Mouse (Mus musculus) layer of hippocampus, adult 9-11 months (tissue): Measurements from ENCODE around the gene Inpp5e.

Experiments used
- DNase-seq: peaks from one replicate; pipeline ENCODE4 v3.0.0; 2022

Inpp5e gene

DNA sequence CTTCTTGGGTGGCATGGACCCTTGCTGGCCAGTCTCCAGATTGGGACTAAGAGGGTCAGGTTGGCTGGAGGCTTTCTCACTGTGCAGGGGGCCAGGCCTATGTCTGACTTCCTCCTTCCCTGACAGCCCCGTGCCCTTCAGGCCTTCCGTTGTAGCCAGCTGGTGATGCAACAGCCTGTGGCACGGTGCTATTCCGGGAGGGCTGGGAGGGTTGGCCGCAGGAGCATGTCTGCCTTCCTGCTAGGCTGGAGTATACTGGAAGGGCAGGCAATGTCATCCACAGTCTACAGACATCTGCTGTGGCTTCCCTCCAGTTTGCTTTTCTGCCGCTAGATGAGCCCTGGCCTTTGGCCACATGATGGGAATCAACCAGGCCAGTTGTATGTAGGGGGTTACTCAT, 49.0 kb downstream of the Inpp5e start:
- DNase-seq: no peak

DNA sequence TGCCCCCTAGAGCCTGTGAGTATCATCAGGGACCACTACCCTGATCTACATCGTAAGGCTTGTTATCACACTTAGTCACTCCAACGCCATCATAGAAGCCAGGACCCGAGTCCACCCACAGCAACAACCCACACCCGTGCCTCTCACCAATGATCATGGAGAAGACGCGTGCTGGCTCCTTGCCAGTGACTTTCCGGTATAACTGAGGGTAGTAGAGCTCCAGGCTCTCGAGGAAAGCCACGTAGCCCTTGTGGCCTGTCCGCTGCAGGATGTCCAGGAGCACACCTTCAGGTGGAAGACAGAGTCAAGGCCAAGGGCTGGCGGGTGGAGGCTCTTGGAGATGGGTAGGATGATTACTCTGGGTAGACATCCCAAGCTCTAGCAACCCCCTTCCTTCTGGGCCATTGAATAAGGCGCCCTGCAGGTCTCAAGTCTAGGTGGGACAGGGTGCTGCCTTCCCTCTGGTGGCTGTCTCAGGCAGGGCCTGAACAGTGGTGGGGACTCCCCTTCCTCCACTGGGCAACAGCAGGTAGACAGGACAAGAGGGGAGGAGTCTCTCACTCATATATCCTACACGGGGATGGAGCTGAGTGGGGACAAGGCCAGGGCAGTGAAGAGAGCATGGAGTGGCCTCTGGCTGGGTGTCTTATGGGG, 50.2 kb downstream of the Inpp5e start:
- DNase-seq: no peak

DNA sequence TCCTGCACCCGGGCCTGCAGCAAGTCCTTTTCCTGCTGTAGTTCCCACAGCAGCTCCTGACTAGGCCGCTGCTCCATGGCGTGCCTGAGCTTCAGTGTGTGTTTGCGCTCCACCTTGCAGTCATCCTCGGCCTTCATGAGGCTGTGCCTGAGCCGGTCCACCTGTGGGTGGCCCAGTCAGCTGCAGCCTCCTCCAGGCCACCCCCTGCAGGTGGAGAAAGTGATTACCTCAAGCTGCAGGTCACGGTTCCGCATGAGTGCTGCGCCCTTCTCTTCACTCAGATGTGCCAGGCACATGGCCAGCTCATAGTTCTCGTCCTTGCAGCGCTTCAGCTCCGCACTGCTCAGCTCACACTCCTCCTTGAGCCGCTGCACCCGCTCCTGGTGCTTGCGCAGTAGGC, 51.5 kb downstream of the Inpp5e start:
- DNase-seq: no peak

DNA sequence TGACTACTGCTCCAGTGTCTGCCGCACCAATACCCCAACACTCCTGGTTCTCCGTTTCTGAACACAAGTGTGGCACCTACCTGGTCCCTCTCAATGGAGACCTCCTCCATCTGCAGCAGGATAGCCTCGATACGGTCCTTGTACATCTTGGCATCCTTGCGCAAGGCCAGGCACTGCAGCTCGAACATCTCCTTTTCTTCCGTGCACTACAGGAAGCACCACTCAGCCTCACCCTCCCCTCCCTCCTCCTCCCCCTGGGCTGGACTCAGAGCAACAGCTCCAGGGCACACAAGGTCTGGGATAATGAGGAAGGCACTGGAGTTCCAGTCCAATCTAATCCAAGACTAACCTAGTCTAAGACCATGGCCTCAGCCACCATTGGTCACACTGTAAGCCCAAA, 52.3 kb downstream of the Inpp5e start:
- no peak for DNase-seq

DNA sequence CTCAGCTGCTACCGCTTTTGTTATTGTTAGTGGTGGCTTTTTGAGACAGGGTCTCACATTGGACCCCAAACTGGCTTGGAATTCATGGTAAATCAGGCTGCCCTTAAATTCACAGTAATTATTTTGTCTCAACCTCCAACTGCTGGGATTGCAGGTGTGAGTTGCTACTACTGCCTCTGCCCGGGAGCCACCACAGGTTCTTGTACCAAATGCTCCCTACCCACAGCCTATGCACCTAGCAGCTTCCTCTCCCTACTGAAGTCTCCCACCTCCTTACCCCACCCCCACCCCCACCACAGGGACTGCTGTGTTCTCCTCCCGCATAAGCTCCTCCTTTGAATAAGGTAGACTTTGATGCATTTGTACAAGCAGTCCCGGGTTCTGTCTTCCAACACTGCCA, 52.8 kb downstream of the Inpp5e start:
- DNase-seq: no peak

DNA sequence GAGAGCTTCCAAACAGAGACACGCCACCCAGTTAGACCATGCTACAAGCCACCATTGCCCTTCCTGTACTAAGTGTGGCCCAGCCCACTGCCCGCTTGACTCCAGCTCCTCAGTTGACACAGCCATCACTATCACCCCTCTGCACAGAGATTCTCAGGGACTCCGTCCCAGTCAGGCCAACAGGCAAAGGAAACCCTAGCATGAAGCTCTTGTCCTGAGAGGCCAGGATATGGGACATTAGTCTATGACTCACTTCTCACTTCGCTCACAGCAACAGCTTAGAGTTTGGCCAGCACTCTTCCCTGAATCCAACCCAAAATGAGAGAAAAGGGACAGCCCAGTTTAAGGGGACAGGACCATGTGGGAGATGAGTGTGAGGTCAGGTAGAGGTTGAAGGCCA, 54.6 kb downstream of the Inpp5e start:
- no peak for DNase-seq

DNA sequence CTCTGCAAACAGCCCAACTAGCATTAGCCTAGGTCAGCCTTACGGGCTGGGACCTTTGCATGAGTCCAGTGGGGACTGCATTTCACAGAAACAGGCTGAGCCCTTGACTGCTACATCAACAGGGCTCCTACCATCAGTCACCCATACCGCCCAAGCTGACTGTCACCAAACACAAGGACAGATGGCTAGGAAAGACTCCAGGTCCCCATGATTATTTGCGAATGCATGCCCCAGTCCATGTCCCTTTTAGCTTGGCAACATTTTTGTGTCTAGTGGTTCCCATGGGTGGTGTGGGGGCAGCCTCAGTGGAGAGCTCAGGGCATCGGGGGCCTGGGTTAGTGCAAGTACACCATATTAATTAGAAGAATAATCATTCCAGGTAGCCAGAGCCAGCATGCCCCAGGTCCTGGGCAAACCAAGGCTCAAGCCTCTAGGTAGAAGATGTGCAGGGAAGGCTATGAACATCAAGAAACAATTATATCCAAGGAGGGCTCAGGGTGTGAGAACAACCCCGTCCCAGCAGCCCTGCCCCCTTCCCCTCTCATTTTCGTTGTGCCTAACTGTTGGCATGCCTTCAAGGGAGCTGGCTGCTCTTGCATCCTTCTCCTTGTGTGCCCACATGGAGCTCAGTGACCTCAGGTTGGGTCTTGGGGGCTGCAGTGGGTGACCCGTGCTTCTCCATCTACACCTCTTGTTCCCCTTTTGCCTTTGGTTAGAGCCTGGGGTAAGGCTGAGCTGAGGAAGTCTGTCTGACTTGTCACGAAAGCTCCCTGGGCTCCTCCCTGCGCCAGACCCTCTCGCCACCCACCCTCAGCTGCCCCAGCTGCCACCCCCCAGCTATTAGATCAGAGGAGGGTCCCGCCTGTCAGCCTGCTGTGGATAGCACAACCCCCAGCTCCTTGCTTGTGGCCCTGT, 55.7 kb downstream of the Inpp5e start:
- DNase-seq: no peak

DNA sequence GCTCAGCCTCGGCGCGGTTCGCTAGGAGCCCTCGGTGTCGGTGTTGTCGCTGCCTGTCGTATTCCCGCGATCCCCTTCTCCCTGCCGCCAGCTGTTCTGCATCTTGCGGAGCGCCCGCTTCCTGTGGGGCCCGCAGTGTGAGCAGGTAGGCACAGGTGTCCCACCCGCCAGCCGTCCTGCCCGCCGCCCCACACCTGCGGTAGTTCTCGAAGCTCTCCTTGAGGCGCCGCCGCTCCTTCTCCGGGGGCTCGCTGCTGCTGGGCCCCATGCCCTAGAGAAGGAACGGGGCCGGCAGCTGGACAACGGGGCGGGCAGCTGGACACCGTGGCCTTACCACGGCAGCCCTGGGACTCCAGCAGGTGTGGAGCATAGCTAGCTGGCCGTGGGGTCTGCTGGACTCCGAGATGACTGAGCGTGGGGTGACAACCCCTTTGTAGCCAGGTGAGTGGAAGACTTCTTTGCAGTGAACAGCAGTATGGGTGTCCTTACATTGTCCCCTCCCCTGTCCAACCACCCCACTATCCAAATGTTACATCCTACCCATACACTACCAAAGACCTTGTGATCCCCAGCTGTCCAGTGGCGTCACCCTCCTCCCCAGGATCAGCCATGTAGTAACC, 56.6 kb downstream of the Inpp5e start:
- DNase-seq: no peak

DNA sequence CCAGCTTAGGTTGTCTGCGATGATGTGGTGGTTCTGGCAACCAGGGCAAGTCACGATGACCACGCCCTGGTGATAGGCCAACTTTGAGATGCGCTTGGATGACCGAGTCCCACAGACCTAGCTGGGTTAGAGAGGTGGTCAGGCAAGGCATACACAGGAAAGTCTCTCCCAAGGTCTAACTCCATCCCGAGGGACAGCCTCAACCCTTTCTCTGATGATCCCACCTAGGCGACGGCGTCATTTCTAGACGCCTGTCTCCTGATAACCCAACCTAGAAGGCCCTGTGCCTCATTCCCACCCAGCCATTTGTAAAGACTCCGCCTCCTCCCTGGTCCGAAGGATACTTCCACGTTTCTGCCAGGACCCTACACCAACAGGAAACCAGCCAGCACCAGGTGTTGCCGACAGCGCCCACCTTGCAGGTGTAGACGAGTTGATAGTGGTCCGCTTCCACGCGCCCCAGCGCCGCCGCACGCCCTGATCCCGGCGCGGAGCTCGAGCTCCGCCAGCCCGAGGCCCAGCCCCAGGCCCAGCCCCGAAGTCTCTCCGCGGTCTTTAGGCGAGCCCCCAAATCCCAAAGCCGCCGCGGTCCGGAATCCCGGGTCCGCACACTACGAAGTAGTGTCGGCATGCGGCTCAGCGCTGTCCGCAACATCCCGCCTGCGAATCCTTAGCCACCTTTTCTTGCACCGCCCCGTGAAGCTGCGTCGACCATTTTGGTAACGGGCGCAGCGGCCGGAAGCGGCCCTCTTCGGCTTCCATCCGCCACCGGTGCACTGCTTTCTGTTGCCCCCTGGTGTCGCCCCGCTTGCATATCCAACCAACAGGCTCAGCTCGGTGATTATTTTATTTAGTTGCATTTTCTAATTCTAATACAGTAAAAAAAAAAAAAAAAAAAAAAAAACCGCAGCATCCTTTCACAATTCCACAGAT, 57.4 kb downstream of the Inpp5e start, which contains the start of gene Dnlz:
Gene Dnlz (minus strand): TSS at position 753 of the 933 bp plus-strand sequence.
- DNase-seq: peak; percentile 93

DNA sequence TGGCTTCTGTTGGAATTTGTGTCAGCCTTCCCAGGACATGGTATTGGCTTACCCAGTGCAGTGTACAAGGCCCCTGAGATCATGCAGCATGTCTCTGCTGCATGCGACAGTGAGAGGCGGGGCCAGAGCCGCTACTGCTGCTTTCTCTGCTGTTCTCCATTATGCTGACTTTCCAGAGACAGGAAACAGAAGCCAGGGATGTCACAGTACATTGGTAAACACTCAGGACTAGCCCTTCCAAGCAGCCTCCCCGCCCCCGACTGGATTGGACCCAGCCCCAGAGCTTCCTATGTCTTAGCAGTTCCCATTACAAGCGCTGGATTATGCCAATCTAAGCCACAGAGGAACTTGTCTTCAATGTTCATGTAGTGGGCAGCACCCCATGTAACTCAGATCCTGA, 60.8 kb downstream of the Inpp5e start:
- DNase-seq: no peak
